Mouse (Mus musculus): ENCODE measurements around the gene Aurkb. TPM values are rescaled to one million over a fixed set of nuclear protein-coding genes. Genes with fewer than 3 reads are reported as not detected.

The Aurkb gene
- polyA plus RNA-seq, 1 experiment: 44.0 TPM

DNA sequence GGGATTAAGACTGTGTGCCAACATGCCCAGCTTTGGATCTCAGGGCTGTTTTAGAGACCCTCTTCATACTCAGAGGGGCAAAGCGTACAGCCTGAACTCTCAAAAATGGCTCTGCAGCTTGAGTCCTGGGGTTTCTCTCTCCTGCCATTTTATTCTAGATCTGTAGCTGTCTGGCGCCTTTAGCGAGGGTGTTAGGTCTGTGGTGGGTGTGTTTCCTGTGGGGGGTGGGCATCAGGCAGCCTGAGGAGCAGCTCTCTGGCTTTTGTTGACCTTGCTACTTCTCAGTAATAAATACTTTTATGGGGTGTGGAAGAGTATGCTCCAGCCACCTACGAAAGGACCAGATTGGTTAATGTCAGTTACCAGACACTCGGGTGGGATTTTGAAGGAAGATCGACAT, 32.6 kb downstream of the Aurkb start:
- TF ChIP-seq POLR2A (IDR thresholded peaks at IDR 0.05; ENCODE audit: low read depth, low read length): no peak
- no peak for TF ChIP-seq CTCF (IDR thresholded peaks at IDR 0.05; ENCODE audit: borderline replicate concordance, insufficient read depth, low read length)

DNA sequence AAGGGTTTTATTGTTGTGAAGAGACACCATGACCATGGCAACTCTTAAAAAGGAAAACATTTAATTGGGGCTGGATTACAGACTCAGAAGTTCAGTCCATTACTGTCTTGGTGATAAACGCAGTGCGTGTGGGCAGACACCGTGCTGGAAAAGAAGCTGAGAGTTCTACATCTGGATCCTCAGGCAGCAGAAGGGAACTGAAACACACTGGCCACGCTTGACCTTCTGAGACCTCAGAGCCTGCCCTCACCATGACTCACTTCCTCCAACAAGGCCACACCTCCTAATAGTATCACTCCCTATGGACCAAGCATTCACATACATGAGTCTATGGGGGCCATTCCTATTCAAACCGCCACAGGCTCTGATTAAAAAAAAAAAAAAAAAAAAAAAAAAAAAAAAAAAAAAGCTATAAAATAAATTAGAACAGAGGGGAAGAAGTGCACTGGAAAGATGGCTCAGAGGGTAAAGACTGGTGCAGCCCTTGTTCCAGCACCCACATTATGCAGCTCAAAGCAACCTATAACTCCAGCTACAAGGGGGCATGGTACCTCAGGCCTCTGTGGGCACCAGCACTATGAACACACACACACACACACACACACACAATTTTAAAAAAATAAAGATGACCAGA, 33.5 kb downstream of the Aurkb start:
- H3K4me1 ChIP-seq (ENCODE audit: control insufficient read depth, insufficient read depth, low read length): 0 out of 2 replicates have a peak, but pooled peaks cover 2% of the 10 kb centered on the region
- TF ChIP-seq CTCF (IDR thresholded peaks at IDR 0.05; ENCODE audit: borderline replicate concordance, insufficient read depth, low read length): no peak
- TF ChIP-seq POLR2A (IDR thresholded peaks at IDR 0.05; ENCODE audit: low read depth, low read length): peak; percentile 28; the same call in 1 of the 2 replicates
- H3K27ac ChIP-seq (ENCODE audit: insufficient read depth, low read length): no peak overlapping the region
- no peak overlapping the region for H3K4me3 ChIP-seq (ENCODE audit: insufficient read depth, low read length)

More for the DNA sequence above, 32.6 kb downstream of the Aurkb start:
- H3K27ac ChIP-seq (ENCODE audit: insufficient read depth, low read length): peak overlapping the region; percentile 9; the same call in 1 of the 2 replicates
- H3K4me3 ChIP-seq (ENCODE audit: insufficient read depth, low read length): no peak overlapping the region
- 0 out of 2 replicates have a peak, but pooled peaks cover 2% of the 10 kb centered on the region for H3K4me1 ChIP-seq (ENCODE audit: control insufficient read depth, insufficient read depth, low read length)

DNA sequence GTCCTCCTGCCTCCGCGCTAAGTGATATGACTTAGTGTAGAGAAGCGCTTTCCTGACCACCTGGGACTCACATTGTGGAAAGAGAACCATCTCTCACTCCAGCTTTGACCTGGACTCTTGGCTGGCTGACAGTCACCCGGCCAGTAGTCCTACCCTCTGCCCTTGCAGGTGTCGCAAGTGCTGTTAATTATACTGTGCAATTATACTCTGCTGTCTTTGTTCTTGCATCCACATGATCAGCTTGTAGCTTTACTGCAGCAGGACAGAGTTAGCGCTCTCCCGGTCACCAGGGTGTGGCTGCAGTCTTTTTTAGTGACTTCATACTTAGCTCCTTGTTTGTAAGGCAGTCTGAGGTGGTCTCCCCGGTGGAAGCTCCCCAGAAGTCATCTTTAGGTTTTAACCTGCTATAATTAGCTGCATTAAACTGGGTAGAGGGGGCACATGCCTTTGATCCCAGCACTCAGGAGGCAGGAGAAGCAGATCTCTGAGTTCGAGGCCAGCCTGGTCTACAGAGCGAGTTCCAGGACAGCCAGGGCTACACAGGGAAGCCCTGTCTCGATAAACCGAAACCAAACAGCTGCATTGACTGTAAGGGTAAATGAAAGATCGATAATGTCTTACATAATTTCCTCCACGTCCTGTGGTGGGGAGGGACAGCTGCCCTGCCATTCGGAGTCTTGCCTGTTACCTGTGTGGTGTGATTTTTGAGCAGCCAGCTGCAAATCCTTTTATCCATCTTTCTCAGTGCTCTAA, 34.8 kb downstream of the Aurkb start:
- H3K4me1 ChIP-seq (ENCODE audit: control insufficient read depth, insufficient read depth, low read length): 0 out of 2 replicates have a peak, but pooled peaks cover 2% of the 10 kb centered on the region
- H3K4me3 ChIP-seq (ENCODE audit: insufficient read depth, low read length): no peak overlapping the region
- TF ChIP-seq CTCF (IDR thresholded peaks at IDR 0.05; ENCODE audit: borderline replicate concordance, insufficient read depth, low read length): no peak
- TF ChIP-seq POLR2A (IDR thresholded peaks at IDR 0.05; ENCODE audit: low read depth, low read length): no peak
- H3K27ac ChIP-seq (ENCODE audit: insufficient read depth, low read length): no peak overlapping the region

DNA sequence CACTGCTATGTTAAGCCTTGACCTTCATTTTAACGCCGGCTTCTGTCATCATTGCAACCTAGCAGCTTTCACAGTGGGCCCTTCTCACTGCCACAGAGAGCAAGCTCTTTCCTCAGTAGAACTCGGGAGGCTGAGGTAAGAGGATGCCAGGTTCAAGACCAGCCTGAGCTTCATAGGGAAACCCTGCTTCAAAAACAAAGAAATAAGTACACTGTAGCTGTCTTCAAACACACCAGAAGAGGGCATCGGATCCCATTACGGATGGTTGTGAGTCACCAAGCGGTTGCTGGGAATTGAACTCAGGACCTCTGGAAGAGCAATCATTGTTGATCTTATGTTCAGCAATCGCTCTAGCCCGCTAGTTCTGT, 35.4 kb downstream of the Aurkb start:
- H3K4me1 ChIP-seq (ENCODE audit: control insufficient read depth, insufficient read depth, low read length): 0 out of 2 replicates have a peak, but pooled peaks cover 2% of the 10 kb centered on the region
- no peak overlapping the region for H3K27ac ChIP-seq (ENCODE audit: insufficient read depth, low read length)
- no peak overlapping the region for H3K4me3 ChIP-seq (ENCODE audit: insufficient read depth, low read length)
- TF ChIP-seq CTCF (IDR thresholded peaks at IDR 0.05; ENCODE audit: borderline replicate concordance, insufficient read depth, low read length) (no peak), POLR2A (IDR thresholded peaks at IDR 0.05; ENCODE audit: low read depth, low read length) (no peak)

DNA sequence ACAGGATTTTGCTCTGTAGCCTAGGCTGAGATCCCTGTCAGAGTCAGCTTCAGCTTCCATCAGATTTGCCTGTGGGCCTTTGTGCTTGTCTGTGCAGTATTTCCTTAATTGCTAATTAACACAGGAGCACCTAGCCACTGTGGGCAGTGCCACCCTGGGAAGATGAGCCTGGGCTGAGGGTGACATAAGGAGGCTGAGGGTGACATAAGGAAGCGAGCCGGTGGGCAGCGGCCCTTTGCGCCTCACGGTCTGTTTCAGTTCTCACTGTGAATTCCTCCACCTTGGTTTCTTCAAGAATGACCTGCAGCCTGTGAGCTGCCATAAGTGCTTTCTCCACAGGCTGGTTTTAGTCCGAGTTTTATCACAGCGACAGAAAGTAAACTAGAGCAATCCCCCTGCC, 36.2 kb downstream of the Aurkb start:
- Histone ChIP-seq H3K4me3 (ENCODE audit: insufficient read depth, low read length) (no peak overlapping the region), H3K27ac (ENCODE audit: insufficient read depth, low read length) (no peak overlapping the region), H3K4me1 (ENCODE audit: control insufficient read depth, insufficient read depth, low read length) (0 out of 2 replicates have a peak, but pooled peaks cover under 1% of the 10 kb centered on the region)
- no peak for TF ChIP-seq CTCF (IDR thresholded peaks at IDR 0.05; ENCODE audit: borderline replicate concordance, insufficient read depth, low read length)
- no peak for TF ChIP-seq POLR2A (IDR thresholded peaks at IDR 0.05; ENCODE audit: low read depth, low read length)

- TF ChIP-seq POLR2A (IDR thresholded peaks at IDR 0.05; ENCODE audit: low read depth, low read length): no peak
- TF ChIP-seq CTCF (IDR thresholded peaks at IDR 0.05; ENCODE audit: borderline replicate concordance, insufficient read depth, low read length): no peak
- H3K4me1 ChIP-seq (ENCODE audit: control insufficient read depth, insufficient read depth, low read length): peaks cover 2% of the 10 kb centered on the region; the same call in 1 of the 2 replicates
- H3K4me3 ChIP-seq (ENCODE audit: insufficient read depth, low read length): no peak overlapping the region
- H3K27ac ChIP-seq (ENCODE audit: insufficient read depth, low read length): no peak overlapping the region
Measured at GRCm38 (mm10) chr11:69085608-69086007, 40.2 kb downstream of the Aurkb start.

DNA sequence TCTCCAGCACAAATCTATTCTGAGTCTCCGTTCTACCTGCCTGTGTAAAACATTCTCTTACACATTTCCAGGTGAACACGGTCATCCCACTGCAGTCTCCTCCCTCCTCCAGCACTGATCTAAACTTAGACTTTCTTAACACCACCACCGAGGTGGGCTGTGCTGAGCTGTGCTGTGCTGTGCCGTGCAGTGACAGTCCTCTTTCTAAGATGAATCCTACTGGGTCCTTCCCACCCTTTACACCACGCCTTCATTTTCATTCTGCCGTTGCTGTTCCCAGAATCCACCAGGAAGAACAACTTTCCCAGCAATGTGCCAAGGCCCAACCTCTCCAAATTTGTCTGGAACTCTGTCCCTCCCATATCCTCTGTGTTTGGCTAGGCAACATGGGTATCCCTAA, 40.9 kb downstream of the Aurkb start:
- TF ChIP-seq CTCF (IDR thresholded peaks at IDR 0.05; ENCODE audit: borderline replicate concordance, insufficient read depth, low read length) (no peak), POLR2A (IDR thresholded peaks at IDR 0.05; ENCODE audit: low read depth, low read length) (no peak)
- H3K4me1 ChIP-seq (ENCODE audit: control insufficient read depth, insufficient read depth, low read length): peaks cover 2% of the 10 kb centered on the region; the same call in 1 of the 2 replicates
- no peak overlapping the region for H3K4me3 ChIP-seq (ENCODE audit: insufficient read depth, low read length)
- no peak overlapping the region for H3K27ac ChIP-seq (ENCODE audit: insufficient read depth, low read length)

DNA sequence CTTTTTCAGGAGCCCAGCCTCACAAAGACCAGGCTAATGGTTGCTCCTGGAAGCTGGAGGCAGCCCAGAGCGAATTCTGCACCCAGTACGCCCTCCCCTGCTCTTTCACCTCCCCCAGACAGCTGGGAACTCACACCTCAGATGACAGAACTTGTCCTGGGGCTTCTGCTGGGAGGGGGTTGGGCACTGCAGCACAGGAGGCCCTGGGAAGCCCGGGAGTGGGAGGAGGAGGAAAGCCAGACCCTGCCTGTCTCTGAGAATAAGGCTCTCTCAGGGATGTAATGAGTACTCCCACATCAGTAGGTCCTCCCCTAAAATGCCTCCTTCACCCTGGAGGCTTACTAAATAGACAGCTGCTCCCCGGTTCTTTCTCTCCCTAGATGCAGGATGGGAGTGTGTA, 41.6 kb downstream of the Aurkb start:
- no peak for TF ChIP-seq POLR2A (IDR thresholded peaks at IDR 0.05; ENCODE audit: low read depth, low read length)
- TF ChIP-seq CTCF (IDR thresholded peaks at IDR 0.05; ENCODE audit: borderline replicate concordance, insufficient read depth, low read length): no peak
- Histone ChIP-seq H3K4me3 (ENCODE audit: insufficient read depth, low read length) (no peak overlapping the region), H3K4me1 (ENCODE audit: control insufficient read depth, insufficient read depth, low read length) (peaks cover 2% of the 10 kb centered on the region; the same call in 1 of the 2 replicates), H3K27ac (ENCODE audit: insufficient read depth, low read length) (no peak overlapping the region)

GRCm38 (mm10) chr11:69087597-69087996, 42.1 kb downstream of the Aurkb start:
- Histone ChIP-seq H3K27ac (ENCODE audit: insufficient read depth, low read length) (no peak overlapping the region), H3K4me3 (ENCODE audit: insufficient read depth, low read length) (no peak overlapping the region; the same call in 1 of the 2 replicates), H3K4me1 (ENCODE audit: control insufficient read depth, insufficient read depth, low read length) (peaks cover 2% of the 10 kb centered on the region; the same call in 1 of the 2 replicates)
- TF ChIP-seq CTCF (IDR thresholded peaks at IDR 0.05; ENCODE audit: borderline replicate concordance, insufficient read depth, low read length) (no peak), POLR2A (IDR thresholded peaks at IDR 0.05; ENCODE audit: low read depth, low read length) (no peak)

Measured in embryonic fibroblast, embryonic 13.5 days (primary cell).